Mouse (Mus musculus) bone marrow, adult 2 months (tissue): ENCODE results near the gene Bahd1.

Experiments
- CTCF ChIP-seq: fragments of 200-500 bp; IDR thresholded peaks from 2 replicates; pipeline ENCODE4 v1.5.1; 2011; ENCODE audit warnings: low read length, control low read depth; ENCODE audit not compliant: control insufficient read depth, insufficient read depth
- POLR2A ChIP-seq: fragments of 200-500 bp; IDR thresholded peaks from 2 replicates; pipeline ENCODE4 v1.6.1; 2011; ENCODE audit warnings: low read depth, mild to moderate bottlenecking, control low read depth, low read length, borderline replicate concordance; ENCODE audit not compliant: control insufficient read depth

- TF ChIP-seq CTCF, result no peak
- no peak for TF ChIP-seq POLR2A
These were observed 23.7 kb upstream of the Bahd1 start for GRCm38 (mm10) chr2:118876453-118876852.
